Mouse (Mus musculus) forebrain, embryonic 10.5 days (tissue): ENCODE results near the gene Spo11. TPM values are rescaled to one million over a fixed set of nuclear protein-coding genes. Genes with fewer than 3 reads are reported as not detected.
A peak's percentile ranks its signal among the peaks of the same experiment; 100 is the strongest.

Source experiments
- DNase-seq: peaks from one replicate; pipeline ENCODE4 v3.0.0-alpha.2; 2017; ENCODE audit warnings: low spot score; ENCODE audit errors: extremely low spot score
- H3K27ac ChIP-seq: fragments of 300-500 bp; sonication (generic); 2 replicates; pipeline ENCODE4 v1.5.1; 2016; ENCODE audit warnings: mild to moderate bottlenecking
- H3K27me3 ChIP-seq: fragments of 300-500 bp; sonication (generic); 2 replicates; pipeline ENCODE4 v1.6.1; 2016; ENCODE audit warnings: mild to moderate bottlenecking; ENCODE audit not compliant: poor library complexity, severe bottlenecking
- H3K36me3 ChIP-seq: fragments of 300-500 bp; sonication (generic); replicated peaks from 2 replicates; pipeline ENCODE4 v1.6.1; 2016; ENCODE audit warnings: mild to moderate bottlenecking, moderate library complexity
- H3K4me1 ChIP-seq: fragments of 300-500 bp; sonication (generic); 2 replicates; pipeline ENCODE4 v1.6.1; 2016
- H3K4me3 ChIP-seq: fragments of 300-500 bp; sonication (generic); 2 replicates; pipeline ENCODE4 v1.5.1; 2016; ENCODE audit warnings: mild to moderate bottlenecking, moderate library complexity
- H3K9me3 ChIP-seq: fragments of 300-500 bp; sonication (generic); 2 replicates; pipeline ENCODE4 v1.6.1; 2016; ENCODE audit warnings: mild to moderate bottlenecking, moderate library complexity
- WGBS: fragments of 180-500 bp; shearing (Covaris S2); methylation state at CpG from one replicate; pipeline ENCODE4 v1.1.7; 2016; 5-methylcytosine and 5-hydroxymethylcytosine counted together
- polyA plus RNA-seq: library from polyadenylated mRNA; unstranded; fragments of >200 nt; fragmentation: Nextera tagmentation; extraction: Ambion mirVana; gene quantifications from 2 replicates; pipeline ENCODE4 v1.2.1, GENCODE M21; 2016

The Spo11 gene
- polyA plus RNA-seq, 1 experiment from 2014 or later = 0.73 TPM

- WGBS = under 1% methylated on average over 57 of the region's 57 CpGs
- H3K27ac ChIP-seq = peak overlapping the region; percentile 90
Observed at GRCm38 (mm10) chr2:172938761-172939638, 38.5 kb upstream of the Spo11 start.

GRCm38 (mm10) chr2:172939639-172940002, 37.9 kb upstream of the Spo11 start:
- H3K4me1 ChIP-seq = peaks cover 76% of the 10 kb centered on the region
- H3K27me3 ChIP-seq = peaks cover 99% of the 10 kb centered on the region
- H3K27ac ChIP-seq = peak overlapping the region; percentile 90
- no peaks in the 10 kb centered on the region for H3K36me3 ChIP-seq
- DNase-seq = peak; percentile 63
- under 1% methylated on average over 26 of the region's 26 CpGs for WGBS
- peak overlapping the region; percentile 71 for H3K4me3 ChIP-seq
- no peaks in the 10 kb centered on the region for H3K9me3 ChIP-seq

More at GRCm38 (mm10) chr2:172938761-172939638, 38.5 kb upstream of the Spo11 start:
- Histone ChIP-seq H3K9me3 (no peaks in the 10 kb centered on the region), H3K4me1 (peaks cover 82% of the 10 kb centered on the region), H3K27me3 (peaks cover 99% of the 10 kb centered on the region), H3K36me3 (no peaks in the 10 kb centered on the region), H3K4me3 (peak overlapping the region; percentile 71)
- DNase-seq = peak; percentile 68

DNA sequence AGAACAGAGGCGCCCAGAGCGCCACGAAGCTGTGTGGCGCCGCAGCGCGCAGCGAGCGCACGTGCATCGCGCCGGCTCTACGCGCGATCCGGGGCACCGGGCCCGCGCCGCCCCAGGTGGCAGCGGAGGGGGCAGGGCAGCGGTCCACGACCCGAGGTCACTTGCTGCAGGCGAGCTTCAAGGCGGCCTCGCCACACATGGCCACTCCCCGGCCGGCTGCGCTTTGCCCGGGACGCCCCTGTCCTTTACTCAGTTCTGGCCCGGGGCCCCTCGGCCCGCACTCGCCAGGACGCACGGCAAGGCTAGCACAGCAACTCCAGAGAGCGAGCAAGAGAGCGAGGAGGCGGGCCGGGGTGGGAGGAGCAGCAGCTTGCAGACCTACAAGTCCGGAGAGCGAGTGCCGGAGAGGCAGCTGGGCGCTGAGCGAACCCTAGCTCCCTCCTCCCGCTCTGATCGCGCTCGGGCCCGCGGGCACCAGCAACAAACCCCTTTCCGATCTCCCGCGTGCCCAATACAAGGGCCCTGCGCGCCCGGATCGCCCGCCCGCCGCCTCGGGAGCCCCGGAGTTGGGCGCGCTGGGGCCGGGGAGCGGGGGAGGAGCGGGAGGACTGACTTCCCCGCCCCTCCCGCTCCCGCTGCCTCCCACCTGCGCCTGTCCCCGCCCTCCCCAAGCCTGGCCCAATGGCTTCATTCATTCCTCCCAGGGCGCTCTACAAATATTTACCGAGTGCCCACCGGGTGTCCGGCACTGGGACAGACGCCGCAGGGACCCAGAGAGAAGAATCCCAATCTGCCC, 37.3 kb upstream of the Spo11 start, which contains the start of gene Bmp7:
TSS of gene Bmp7 (minus strand) at position 319 of the 796 bp plus-strand sequence.
- no peaks in the 10 kb centered on the region for H3K36me3 ChIP-seq
- H3K4me3 ChIP-seq = peak within 1 kb of the TSS; percentile 71
- under 1% methylated on average over 79 of the region's 82 CpGs for whole genome bisulfite sequencing
- peaks cover 70% of the 10 kb centered on the region for H3K4me1 ChIP-seq
- peak within 1 kb of the TSS; percentile 90 for H3K27ac ChIP-seq
- no peaks in the 10 kb centered on the region for H3K9me3 ChIP-seq
- DNase-seq = peak; percentile 89
- peaks cover 99% of the 10 kb centered on the region for H3K27me3 ChIP-seq

GRCm38 (mm10) chr2:172940799-172941163, 36.7 kb upstream of the Spo11 start:
- peaks cover 99% of the 10 kb centered on the region for H3K27me3 ChIP-seq
- peak overlapping the region; percentile 71 for H3K4me3 ChIP-seq
- H3K9me3 ChIP-seq = no peaks in the 10 kb centered on the region
- peaks cover 64% of the 10 kb centered on the region for H3K4me1 ChIP-seq
- H3K36me3 ChIP-seq = no peaks in the 10 kb centered on the region
- peak overlapping the region; percentile 90 for H3K27ac ChIP-seq
- DNase-seq = no peak
- under 1% methylated on average over 13 of the region's 13 CpGs for WGBS

- peaks cover 22% of the 10 kb centered on the region for H3K4me1 ChIP-seq
- H3K4me3 ChIP-seq = no peak overlapping the region
- peaks cover 27% of the 10 kb centered on the region for H3K27me3 ChIP-seq
- no peak overlapping the region for H3K27ac ChIP-seq
- no peak for DNase-seq
- H3K36me3 ChIP-seq = no peaks in the 10 kb centered on the region
- H3K9me3 ChIP-seq = no peaks in the 10 kb centered on the region
- WGBS = 43% methylated on average over 5 of the region's 5 CpGs
Observed at GRCm38 (mm10) chr2:172949051-172949450, 28.4 kb upstream of the Spo11 start.

DNA sequence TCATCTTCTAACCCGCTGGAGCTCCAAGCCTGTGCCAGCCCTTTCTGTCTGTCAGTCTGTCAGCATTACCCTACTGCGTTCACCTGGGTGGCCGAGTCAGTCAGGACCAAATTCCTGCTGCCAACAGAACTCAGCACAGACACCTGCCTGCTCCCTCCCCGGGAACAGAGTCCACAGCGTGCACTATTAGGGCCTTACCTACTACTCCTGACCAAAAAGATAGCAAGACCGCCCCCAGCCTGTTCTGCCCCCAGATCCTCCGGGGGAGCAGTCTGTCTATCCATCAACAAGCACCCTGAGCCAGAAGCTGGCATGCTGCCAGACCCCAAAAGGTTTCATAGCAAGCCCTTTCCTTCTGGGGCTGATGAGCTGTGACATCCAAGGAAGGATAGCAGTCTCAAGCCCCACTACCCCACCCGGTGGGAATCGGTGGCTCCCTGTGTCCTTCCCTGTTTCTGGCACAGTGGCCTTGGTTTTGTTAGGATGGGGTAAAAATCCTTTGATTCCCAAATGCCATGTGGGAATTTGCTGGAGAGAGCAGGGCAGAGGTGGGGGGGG, 27.3 kb upstream of the Spo11 start:
- WGBS = 70% methylated on average over 9 of the region's 9 CpGs

GRCm38 (mm10) chr2:172950722-172951121, 26.8 kb upstream of the Spo11 start:
- Histone ChIP-seq H3K9me3 (peaks cover 2% of the 10 kb centered on the region; the same call in 1 of the 2 replicates), H3K27me3 (peaks cover 11% of the 10 kb centered on the region; the same call in 1 of the 2 replicates), H3K27ac (peak overlapping the region; percentile 69), H3K36me3 (no peaks in the 10 kb centered on the region), H3K4me1 (peaks cover 22% of the 10 kb centered on the region), H3K4me3 (no peak overlapping the region)
- 30% methylated on average over 11 of the region's 11 CpGs for WGBS
- DNase-seq = no peak

More for the DNA sequence above, 27.3 kb upstream of the Spo11 start:
- peaks cover 16% of the 10 kb centered on the region for H3K27me3 ChIP-seq
- no peaks in the 10 kb centered on the region for H3K9me3 ChIP-seq
- no peak overlapping the region for H3K4me3 ChIP-seq
- H3K4me1 ChIP-seq = peaks cover 22% of the 10 kb centered on the region
- peak overlapping the region; percentile 69 for H3K27ac ChIP-seq
- no peak for DNase-seq
- H3K36me3 ChIP-seq = no peaks in the 10 kb centered on the region

GRCm38 (mm10) chr2:172951976-172952375, 25.5 kb upstream of the Spo11 start:
- Histone ChIP-seq H3K4me3 (no peak overlapping the region), H3K27me3 (peaks cover 6% of the 10 kb centered on the region; the same call in 1 of the 2 replicates), H3K36me3 (no peaks in the 10 kb centered on the region), H3K27ac (no peak overlapping the region), H3K4me1 (peaks cover 22% of the 10 kb centered on the region), H3K9me3 (peaks cover 14% of the 10 kb centered on the region)
- 78% methylated on average over 2 of the region's 2 CpGs for WGBS
- no peak for DNase-seq

DNA sequence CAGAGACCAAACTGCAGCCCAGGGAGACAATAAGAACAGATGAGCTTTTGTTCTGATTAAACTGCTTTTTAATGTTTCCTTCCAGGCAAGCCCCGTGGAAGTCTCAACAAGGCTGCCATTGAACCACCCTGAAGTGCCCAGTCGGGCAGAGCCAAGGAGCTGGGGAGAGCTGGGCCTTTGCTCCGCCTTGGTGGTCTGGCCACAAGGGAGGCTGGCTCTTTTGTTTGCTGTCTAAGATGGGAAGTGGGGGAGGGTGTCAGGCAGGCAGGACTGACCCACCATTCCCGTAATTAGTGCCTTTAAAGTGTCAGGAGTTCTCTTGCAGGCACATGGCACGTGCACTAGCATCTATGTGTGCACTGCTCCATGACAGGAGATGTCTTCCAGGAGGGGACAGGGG, 18.9 kb upstream of the Spo11 start:
- peak overlapping the region; percentile 81 for H3K27ac ChIP-seq
- H3K4me3 ChIP-seq = no peak overlapping the region
- H3K36me3 ChIP-seq = no peaks in the 10 kb centered on the region
- H3K9me3 ChIP-seq = peaks cover 27% of the 10 kb centered on the region
- peaks cover 10% of the 10 kb centered on the region; the same call in 1 of the 2 replicates for H3K27me3 ChIP-seq
- DNase-seq = no peak
- H3K4me1 ChIP-seq = peaks cover 28% of the 10 kb centered on the region
- WGBS = 8% methylated on average over 5 of the region's 5 CpGs

GRCm38 (mm10) chr2:172959006-172959768, 18.3 kb upstream of the Spo11 start:
- Histone ChIP-seq H3K36me3 (no peaks in the 10 kb centered on the region), H3K4me1 (peaks cover 30% of the 10 kb centered on the region), H3K27me3 (peaks cover 10% of the 10 kb centered on the region; the same call in 1 of the 2 replicates), H3K9me3 (peaks cover 27% of the 10 kb centered on the region), H3K4me3 (no peak overlapping the region), H3K27ac (peak overlapping the region; percentile 56)
- WGBS = 50% methylated on average over 13 of the region's 13 CpGs
- DNase-seq = no peak

DNA sequence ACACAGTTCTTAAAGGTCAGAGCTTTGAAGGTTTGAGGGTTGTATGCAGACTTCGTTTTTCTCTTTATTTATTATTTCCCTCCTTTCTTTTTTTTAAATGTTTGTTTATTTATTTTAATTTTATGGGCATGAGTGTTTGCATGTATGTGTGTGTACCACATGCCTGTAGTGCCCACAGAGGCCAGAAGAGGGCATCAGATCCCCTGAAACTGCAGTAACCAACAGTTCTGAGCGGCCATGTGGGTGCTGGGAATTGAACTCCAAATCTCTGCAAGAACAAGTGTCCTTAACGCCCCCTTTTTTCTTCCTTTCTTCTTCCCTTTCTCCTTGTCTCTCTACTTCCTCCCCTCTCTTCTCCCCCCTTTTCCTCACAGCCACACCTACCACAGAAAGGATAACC, 17.1 kb upstream of the Spo11 start:
- Histone ChIP-seq H3K27me3 (peaks cover 10% of the 10 kb centered on the region; the same call in 1 of the 2 replicates), H3K4me1 (peaks cover 42% of the 10 kb centered on the region), H3K4me3 (no peak overlapping the region), H3K27ac (no peak overlapping the region), H3K9me3 (peaks cover 27% of the 10 kb centered on the region), H3K36me3 (no peaks in the 10 kb centered on the region)
- WGBS = 87% methylated on average over 3 of the region's 3 CpGs
- no peak for DNase-seq

- H3K27ac ChIP-seq = peak overlapping the region; percentile 44; the same call in 1 of the 2 replicates
- no peaks in the 10 kb centered on the region for H3K36me3 ChIP-seq
- H3K4me1 ChIP-seq = peaks cover 49% of the 10 kb centered on the region
- 71% methylated on average over 6 of the region's 6 CpGs for WGBS
- H3K27me3 ChIP-seq = peaks cover 10% of the 10 kb centered on the region; the same call in 1 of the 2 replicates
- H3K4me3 ChIP-seq = no peak overlapping the region
- H3K9me3 ChIP-seq = peaks cover 20% of the 10 kb centered on the region
- no peak for DNase-seq
Observed at GRCm38 (mm10) chr2:172961211-172961610, 16.3 kb upstream of the Spo11 start.
